8 mouse cellular contexts compared by ENCODE assay signal in the genomic region with DNA sequence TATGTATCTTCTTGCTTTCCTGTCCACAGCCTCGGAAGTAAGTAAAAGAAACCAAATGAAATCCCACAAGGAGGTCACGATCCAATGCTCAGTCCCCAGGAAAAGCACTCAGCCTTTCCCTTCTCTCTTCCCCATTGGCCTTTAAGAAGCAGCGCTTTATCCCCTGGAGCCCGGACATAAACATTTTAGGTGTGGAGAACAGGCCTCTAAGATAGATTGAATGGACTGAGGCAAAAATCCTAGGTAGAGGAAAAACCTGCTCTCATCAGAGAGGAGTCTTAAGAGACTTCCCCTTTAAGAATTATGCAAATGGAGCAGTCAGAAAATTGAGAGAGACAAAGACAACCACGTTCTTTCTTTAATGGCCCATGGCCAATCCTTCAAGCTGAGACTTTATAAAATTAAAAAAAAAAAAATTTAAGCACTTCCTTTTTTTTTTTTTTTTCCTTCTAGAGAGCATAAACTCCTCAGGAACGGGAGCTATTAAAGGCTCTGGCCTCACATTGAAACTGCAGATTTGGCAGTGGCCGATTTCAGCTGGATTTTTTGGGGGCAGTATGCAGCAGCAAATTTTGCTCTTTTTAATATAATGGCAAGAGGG.
DNase-seq lines count a peak whose midpoint lies in the region; ATAC-seq lines count a peak whose summit lies in the region.

No protein-coding gene starts in this region.

- H3K4me2 ChIP-seq in neural tube, embryonic 11.5 days (ENCODE audit: low read depth) = peak overlapping the region; percentile 35
- H3K4me2 ChIP-seq in liver, embryonic 12.5 days = peak overlapping the region; percentile 46

- no peaks in the 10 kb centered on the region for H3K27me3 ChIP-seq in neural tube, embryonic 11.5 days (ENCODE audit: control insufficient read depth, insufficient read depth, low read length)
- no peaks in the 10 kb centered on the region for H3K27me3 ChIP-seq in liver, embryonic 12.5 days (replicated peaks)

- 0 out of 2 replicates have a peak overlapping the region, but pooled peaks have one; percentile 2 for H3K4me3 ChIP-seq in neural tube, embryonic 11.5 days (ENCODE audit: low read depth, low read length)
- H3K4me3 ChIP-seq in liver, embryonic 12.5 days = no peak overlapping the region

- peaks cover 3% of the 10 kb centered on the region; the same call in 1 of the 2 replicates for H3K4me1 ChIP-seq in neural tube, embryonic 11.5 days (ENCODE audit: control insufficient read depth, insufficient read depth, low read length)
- H3K4me1 ChIP-seq in liver, embryonic 12.5 days = no peaks in the 10 kb centered on the region

- peak; percentile 7 for DNase-seq in embryo, embryonic 10.5 days (ENCODE audit: low spot score)
- no peak for DNase-seq in embryo, embryonic 9.5 days (ENCODE audit: extremely low spot score)
- no peak for DNase-seq in neural tube, embryonic 11.5 days (ENCODE audit: low spot score)
- DNase-seq in neural tube, embryonic 10.5 days (ENCODE audit: extremely low spot score, low spot score) = no peak
- no peak for DNase-seq in urinary bladder, postnatal 36 days (ENCODE audit: low spot score in 2 of 2)
- no peak for DNase-seq in frontal cortex, postnatal 10 days (ENCODE audit: low spot score in 2 of 2)
- DNase-seq in adrenal gland, postnatal 14 days = no peak

- WGBS in neural tube, embryonic 11.5 days = 45% methylated on average over 7 of the region's 7 CpGs
- WGBS in liver, embryonic 12.5 days (ENCODE audit: insufficient replicate concordance) = 27% methylated on average over 7 of the region's 7 CpGs

- ATAC-seq in neural tube, embryonic 11.5 days (ENCODE audit: insufficient read depth, low FRiP score, low TSS enrichment) = peak; percentile 16; the same call in 1 of the 2 replicates
- ATAC-seq in liver, embryonic 12.5 days = no peak

- H3K27ac ChIP-seq in neural tube, embryonic 11.5 days (ENCODE audit: low read depth, low read length) = no peak overlapping the region
- no peak overlapping the region for H3K27ac ChIP-seq in liver, embryonic 12.5 days

- H3K36me3 ChIP-seq in neural tube, embryonic 11.5 days (ENCODE audit: control insufficient read depth, insufficient read depth, low read length) = no peaks in the 10 kb centered on the region
- no peaks in the 10 kb centered on the region for H3K36me3 ChIP-seq in liver, embryonic 12.5 days

- no peaks in the 10 kb centered on the region for H3K9me3 ChIP-seq in neural tube, embryonic 11.5 days (ENCODE audit: control insufficient read depth, low read length)
- no peaks in the 10 kb centered on the region for H3K9me3 ChIP-seq in liver, embryonic 12.5 days (replicated peaks)

- H3K9ac ChIP-seq in neural tube, embryonic 11.5 days (ENCODE audit: low read length) = peak overlapping the region; percentile 32; the same call in 1 of the 2 replicates
- H3K9ac ChIP-seq in liver, embryonic 12.5 days = no peak overlapping the region
